ENCODE assay signal across 22 mouse cellular contexts in genomic region chr10:74983176-74983575, GRCm38 (mm10). TPM values are rescaled to one million over a fixed set of nuclear protein-coding genes. Genes with fewer than 3 reads are reported as not detected.
"Had no signal": no experiment of that assay in that cellular context is flagged by ENCODE, and none has a peak within 500 bp of the region (broad histone marks: within the 10 kb centered on the region; RNA-seq: fewer than 3 reads in every experiment).

No protein-coding gene starts in this region.

- H3K9me3 ChIP-seq: kidney, embryonic 15.5 days; limb, embryonic 12.5 days; limb, embryonic 15.5 days; midbrain, embryonic 13.5 days had no signal

- H3K27me3 ChIP-seq: kidney, embryonic 15.5 days; limb, embryonic 15.5 days; midbrain, embryonic 13.5 days had no signal

- ATAC-seq: liver, postnatal 0 days; lung, postnatal 0 days; midbrain, embryonic 13.5 days; midbrain, embryonic 16.5 days had no signal

- H3K27ac ChIP-seq: kidney, embryonic 15.5 days; limb, embryonic 12.5 days; limb, embryonic 15.5 days; liver, embryonic 14.5 days; macrophage; midbrain, embryonic 13.5 days had no signal

- DNase-seq: kidney, adult 8-10 months; kidney, postnatal 25 days; left cerebral cortex, postnatal 4 days; liver, postnatal 0 days; lung, embryonic 14.5 days; thymus, adult 18-20 months; thymus, postnatal 36 days had no signal

- H3K4me3 ChIP-seq: kidney, embryonic 15.5 days; limb, embryonic 12.5 days; limb, embryonic 15.5 days; midbrain, embryonic 13.5 days had no signal

- H3K4me2 ChIP-seq: kidney, embryonic 15.5 days; limb, embryonic 12.5 days; limb, embryonic 15.5 days; liver, embryonic 11.5 days; lung, embryonic 14.5 days; midbrain, embryonic 13.5 days had no signal

- H3K9ac ChIP-seq: kidney, embryonic 15.5 days; limb, embryonic 12.5 days; limb, embryonic 15.5 days; liver, embryonic 14.5 days; liver, postnatal 0 days; lung, embryonic 14.5 days; midbrain, embryonic 13.5 days had no signal

- H3K4me1 ChIP-seq: limb, embryonic 12.5 days had no signal

- H3K36me3 ChIP-seq: kidney, embryonic 15.5 days; limb, embryonic 12.5 days; limb, embryonic 15.5 days had no signal

RNA-seq across cellular contexts. Expression of gene Rsph14, which starts 49.2 kb away (rescaled TPM):
- polyA plus RNA-seq: kidney, embryonic 15.5 days; large intestine, adult 2 months; limb, embryonic 12.5 days; limb, embryonic 15.5 days; liver, embryonic 11.5 days; liver, embryonic 14.5 days; liver, postnatal 0 days; lung, embryonic 14.5 days; macrophage; neural tube, embryonic 11.5 days; small intestine, adult 2 months; spleen, adult 2 months; stomach, embryonic 16.5 days; urinary bladder, adult 2 months had no signal
